Mouse (Mus musculus): Measurements from ENCODE around the gene Klhl33.
A peak's percentile ranks its signal among the peaks of the same experiment; 100 is the strongest.
"Not testable (repeated sequence)": the region's sequence is repeated elsewhere in the genome, so short reads cannot be mapped to it uniquely, and the experiment has no call there.

Gene Klhl33

DNA sequence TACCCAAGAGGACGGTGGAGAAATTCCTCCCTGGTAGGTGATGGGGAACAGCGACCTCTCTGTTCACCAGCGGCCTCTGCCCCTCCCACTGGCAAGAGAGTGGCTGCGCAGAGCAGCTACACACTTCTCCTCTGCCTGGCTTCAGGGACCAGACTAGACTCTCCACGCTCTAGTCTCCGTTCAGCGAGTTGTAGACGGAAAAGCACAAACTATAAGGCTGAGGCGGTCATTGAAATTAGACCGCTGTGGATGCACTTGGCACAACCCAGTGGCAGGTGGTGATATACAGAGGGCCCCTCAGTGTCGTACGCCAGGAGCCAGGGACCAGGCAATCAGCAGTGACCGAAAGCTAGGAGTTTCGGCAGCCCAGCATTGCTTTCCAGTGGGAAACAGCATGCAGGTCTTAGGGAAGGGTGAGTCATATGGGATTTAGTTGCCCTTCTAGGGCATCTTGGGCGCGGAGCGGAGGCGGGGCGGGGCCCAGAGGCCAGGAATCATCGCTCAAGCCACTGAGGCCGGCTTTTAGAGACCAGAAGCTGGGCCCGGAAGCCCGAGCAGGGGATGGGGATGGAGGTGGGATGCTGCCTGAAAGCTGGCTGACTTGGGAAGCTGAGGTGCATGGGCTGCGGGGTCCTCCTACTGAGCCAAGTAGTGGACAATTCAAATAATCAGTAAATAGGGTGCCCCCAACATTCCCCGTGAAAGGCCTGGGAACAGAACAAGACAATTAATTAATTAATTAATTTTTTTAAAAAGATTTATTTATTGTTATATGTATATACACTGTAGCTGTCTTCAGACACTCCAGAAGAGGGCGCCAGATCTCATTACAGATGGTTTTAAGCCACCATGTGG is 6.9 kb upstream of the Klhl33 start:
- DNase-seq: peak; percentile 31

DNA sequence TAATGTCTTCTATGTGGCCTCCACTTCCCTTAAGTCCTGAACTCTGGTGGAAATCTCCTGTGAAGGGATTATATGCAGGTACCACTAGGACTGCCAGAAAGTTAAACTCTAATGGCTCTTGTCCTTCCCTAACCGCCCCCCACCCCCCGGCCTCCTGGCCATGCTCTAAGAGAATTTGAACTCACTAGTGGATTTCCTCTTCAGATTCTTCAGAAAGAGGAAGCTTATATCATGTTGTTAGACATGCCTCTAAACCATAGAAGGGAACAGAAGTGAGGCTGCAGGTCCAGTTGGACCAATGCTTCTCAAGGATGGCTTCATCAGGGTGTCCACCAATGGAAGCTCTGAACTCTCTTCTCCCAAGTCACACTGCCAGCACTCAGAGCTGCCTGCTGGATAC is 685 bp upstream of the Klhl33 start:
- not testable (repeated sequence) for DNase-seq

DNA sequence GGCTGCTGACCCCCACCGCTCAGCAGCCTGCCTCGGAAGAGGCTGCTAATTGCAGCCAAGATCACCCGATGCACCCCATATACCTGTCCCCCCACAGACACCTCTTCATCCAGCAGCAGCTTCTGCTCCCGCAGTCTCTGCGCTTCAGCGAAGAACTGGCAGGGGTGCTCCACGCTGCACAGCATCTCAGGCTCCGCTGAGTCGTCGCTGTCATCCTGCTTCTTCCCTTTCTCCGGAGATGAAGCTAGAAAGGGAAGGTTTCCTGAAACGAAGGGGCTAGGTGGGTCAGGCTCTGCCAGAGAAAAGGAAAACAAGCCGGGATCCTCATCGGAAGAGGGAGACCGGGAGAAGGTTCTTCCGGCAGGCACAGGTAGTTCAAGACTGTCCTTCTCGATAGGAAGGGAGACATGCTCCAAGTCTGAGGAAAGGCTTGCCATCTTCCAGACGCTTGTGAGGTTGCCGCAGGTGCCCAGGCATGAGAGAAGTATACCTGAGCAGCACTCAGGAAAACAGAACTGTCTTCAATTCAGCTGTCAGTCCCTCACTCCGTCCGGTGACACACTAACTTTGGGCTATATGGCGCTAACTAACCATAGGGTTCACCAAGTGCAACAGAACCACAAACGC is 447 bp downstream of the Klhl33 start:
- peak; percentile 42 for DNase-seq

DNA sequence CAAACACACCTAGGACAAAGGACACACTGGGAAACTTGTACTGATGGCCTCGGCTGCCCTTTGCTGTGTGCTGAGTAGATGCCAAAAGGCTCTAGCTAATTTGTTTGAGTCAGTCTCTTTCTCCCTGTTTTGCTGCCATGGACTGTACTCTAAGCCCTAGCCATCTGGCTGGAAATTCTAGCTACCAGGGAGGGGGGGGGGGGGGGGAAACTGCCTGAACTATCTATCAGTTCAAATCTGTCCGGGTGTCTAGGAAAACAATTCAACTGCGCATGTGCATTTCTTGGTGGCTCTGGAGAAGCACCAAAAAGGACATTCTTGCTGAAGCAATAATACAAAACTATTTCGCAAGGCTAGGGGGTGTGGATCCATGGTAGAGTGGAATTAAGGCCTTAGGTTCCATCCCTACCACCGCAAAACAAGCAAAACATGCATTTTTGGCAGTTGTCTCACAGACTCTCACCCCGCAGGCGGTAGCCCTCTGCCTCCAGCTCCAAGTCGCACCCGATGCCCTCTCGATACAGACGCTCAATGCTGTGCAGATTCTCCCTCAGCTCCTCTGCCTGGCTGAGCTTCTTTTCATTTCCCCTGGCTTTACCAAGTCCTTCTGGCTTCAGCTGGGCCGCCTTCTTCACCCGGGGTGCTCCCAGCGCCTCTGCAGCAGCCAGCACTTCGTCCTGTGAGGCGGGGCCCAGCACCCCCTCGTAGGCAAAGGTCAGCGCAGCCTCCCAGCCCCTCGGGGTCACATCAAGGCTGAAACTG is 1.1 kb downstream of the Klhl33 start:
- DNase-seq: peak; percentile 47

GRCm38 (mm10) chr14:50895407-50895806 is 1.9 kb downstream of the Klhl33 start:
- DNase-seq: no peak

DNA sequence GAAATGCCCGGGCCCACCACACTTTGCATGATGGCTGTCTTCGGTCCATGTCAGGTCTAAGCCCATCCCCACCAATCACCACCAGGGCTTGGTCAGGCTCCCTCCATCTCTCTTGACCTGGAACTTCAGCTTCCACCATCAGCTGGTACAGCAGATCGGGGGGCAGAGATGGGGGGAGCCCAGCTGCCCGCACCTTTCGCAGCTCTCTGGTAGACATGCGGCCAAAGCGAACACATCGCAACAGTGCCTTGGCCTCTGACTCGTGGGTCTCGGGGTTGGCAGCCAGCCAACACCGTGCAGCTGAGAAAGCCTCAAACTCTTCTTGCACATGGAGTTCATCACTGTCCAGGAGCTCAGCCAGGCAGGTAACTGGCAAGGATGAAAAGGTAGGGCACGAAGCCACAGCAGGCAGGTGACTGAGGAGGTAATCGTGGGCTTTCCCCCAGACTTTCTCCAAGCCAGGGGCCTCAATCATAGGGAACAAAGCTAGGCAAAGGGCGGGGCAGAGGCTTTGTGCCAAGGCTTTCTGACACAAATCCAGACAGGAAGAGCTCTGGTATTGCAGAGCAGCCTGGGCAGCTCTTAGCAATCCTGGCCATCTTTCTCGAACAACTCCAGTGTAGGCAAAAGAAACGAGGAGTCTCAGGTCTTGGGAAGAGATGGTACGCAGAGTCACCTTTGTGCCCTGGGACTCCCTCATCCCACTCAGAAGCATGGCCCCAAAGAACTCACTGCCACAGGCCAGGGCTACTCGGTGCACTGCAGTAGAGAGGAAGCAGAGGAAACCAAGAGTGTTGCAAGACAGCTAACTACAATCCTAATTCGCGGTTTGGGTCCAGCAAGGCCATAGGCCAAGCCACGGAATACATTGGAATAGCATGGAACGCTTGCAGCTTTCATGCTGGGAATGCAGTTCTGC is 4.5 kb downstream of the Klhl33 start:
- no peak for DNase-seq

DNA sequence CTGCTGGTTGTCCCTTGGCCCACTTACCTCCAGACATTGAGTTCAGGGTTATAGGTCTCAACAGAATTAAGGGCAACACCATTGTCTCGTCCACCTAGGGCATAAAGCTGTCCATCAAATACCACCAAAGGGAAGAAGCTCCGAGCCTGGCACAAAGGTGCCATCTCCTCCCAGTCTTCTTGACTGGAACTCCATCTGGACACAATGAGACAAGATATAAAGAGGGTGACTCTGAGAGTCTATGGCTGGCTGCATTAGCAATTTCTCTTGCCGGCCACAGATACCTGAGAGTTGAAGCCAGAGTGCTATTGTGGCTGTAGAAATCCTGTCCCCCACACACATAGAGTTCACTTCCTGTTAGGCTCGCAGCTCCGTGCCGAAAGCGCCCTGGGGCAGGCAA is 5.2 kb downstream of the Klhl33 start:
- DNase-seq: no peak

DNA sequence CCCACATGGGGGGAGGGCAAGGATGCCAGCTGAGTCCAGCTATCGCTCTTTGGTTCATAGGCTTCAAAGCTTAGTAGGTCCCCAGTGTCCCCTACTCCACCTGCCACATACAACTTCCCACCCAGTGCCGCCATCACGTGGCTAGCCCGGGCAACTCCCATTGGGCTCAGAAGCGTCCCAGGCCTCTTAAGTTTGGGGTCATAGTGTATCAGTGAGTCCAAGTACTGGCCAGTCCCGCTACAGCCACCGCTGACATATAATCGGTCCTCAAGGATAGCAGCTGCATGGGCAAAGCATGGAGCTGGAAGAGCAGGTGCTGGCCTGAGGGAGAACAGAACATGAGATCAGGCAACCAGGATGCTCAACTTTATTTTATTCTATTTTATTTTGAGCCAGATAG is 5.7 kb downstream of the Klhl33 start:
- DNase-seq: no peak

GRCm38 (mm10) chr14:50876236-50876950 is 20.9 kb downstream of the Klhl33 start:
- peak; percentile 57 for DNase-seq

DNA sequence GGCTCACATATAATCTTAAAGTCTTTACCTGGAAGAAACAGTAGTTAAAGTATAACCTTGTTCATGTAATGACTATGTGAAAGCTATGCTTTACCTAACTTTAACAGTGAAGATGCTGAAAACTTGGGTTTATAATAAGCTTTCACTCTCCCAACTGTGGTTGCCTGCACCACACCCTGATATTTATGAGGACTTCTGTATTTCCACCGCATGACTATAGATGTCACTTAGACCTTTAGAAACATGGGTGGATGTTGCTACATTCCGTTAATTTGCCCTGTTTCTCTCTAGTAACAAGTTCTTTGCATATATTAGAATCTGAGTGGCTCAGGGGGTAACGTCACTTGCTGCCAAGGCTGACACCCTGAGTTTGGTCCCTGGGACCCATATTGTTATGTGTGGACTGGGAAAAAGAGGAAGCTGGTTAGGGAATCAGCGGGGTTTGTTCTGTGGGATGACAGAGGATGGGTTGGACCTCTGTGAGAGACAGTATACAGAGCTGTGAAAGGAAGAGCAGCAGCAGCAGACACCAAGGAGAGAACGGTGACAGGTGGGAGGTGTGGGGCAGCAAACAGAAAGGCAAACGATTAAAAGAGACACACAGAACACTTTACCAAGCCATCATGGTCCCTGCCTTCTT is 21.6 kb downstream of the Klhl33 start:
- DNase-seq: peak; percentile 17

DNA sequence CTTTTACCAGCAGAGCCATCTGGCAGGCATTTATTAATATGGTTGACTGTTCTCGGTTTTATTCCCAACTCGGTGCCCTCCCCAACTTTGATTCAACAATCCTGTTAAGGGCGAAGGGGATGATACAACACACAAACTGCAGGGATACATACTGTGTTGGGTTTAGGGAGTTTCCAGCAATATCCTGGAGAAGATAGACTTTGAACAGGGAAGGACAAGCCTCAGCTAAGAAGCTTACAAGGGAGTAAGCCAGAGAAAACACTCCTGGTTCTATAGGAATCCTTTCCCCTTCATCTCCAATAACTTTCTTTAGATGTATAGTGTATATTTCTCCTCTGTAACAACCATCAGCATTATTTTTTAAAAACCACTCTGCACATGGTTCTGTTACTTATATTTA is 22.1 kb downstream of the Klhl33 start:
- DNase-seq: no peak

- DNase-seq: no peak
Measured at GRCm38 (mm10) chr14:50871284-50871683, 26.0 kb downstream of the Klhl33 start.

DNA sequence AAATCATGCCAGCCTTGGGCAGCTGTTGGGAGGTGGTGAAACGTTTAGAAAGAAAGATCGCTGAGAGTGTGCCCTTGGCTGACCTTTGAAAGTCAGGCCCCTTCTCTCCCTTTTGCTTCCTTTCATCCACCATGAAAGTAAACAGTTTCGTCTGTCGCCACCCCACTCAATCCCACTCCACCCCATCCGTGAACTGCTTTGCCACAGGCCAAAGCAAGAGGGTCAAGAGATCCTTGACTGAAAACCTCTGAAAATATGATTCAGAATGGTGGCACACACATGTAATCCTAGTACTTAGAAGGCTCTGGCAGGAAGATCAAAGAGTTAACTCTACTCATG is 26.5 kb downstream of the Klhl33 start:
- DNase-seq: no peak

GRCm38 (mm10) chr14:50869889-50870804 is 27.2 kb downstream of the Klhl33 start, which contains the start of gene Tep1:
TSS of gene Tep1 (minus strand) at chr14:50870560.
- peak; percentile 58 for DNase-seq

DNA sequence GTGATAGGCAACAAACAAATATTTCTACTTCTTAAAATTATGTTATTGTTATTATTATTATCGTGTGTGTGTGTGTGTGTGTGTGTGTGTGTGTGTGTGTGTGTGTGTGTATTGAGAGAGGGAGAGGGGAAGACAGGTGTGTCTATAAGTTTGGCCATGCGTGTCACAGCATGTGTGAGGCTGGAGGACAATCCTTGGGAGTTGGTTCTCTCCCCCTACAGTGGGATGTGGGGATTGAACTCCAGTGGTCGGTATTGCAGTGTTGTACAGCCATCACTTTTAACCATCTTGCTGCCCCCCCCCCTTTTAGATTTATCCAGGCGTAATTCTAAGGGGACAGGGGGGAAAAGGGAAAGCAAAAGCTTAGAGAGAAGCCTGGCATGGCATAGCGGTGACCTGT is 28.7 kb downstream of the Klhl33 start:
- no peak for DNase-seq

DNA sequence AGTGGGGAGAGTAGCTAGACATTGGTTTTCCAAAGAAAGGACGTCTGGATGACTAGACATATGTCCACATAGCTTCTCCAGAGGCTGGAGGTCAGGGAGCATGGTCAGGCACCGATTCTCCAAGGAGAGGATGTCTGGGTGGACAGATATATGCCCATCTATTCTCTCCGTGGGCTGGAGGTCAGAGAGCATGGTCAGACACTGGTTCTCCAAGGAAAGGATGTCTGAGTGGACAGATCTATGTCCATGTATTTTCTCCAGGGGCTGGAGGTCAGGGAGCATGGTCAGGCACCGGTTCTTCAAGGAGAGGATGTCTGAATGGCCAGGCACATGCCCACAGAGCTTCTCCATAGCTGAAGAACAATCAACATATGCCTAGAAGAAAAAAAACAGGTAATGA is 29.1 kb downstream of the Klhl33 start:
- no peak for DNase-seq

GRCm38 (mm10) chr14:50866966-50867365 is 30.3 kb downstream of the Klhl33 start:
- DNase-seq: no peak

GRCm38 (mm10) chr14:50865005-50865404 is 32.3 kb downstream of the Klhl33 start:
- not testable (repeated sequence) for DNase-seq

DNA sequence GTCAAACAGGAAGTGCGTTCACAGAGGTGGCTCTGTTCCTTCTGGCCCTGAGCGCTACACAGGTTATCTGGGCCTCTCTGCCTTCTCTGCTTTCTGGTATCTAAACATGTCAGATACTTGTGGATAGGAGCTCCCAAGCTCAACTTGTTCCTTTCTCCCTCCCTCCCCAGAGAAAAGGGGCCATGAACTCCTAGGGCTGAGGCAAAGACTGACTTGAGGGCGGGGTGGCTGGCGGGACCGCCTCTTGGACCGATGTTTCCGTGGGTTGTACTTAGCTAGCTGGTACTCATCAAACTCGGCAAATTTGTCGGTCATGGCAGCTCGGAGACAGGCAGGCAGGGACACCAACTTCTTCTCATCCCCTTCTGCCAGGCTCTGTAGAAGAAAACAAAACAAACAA is 34.7 kb downstream of the Klhl33 start:
- DNase-seq: no peak

- DNase-seq: no peak
Measured at GRCm38 (mm10) chr14:50855788-50856187, 41.5 kb downstream of the Klhl33 start.

All from right cerebral cortex, adult 18-20 months (tissue).